Mouse (Mus musculus) E14TG2a.4 (cell line): Measurements from ENCODE around the gene Efnb3.
"Not testable (repeated sequence)": the region's sequence is repeated elsewhere in the genome, so short reads cannot be mapped to it uniquely, and the experiment has no call there.

Experiments used
- H3K27me3 ChIP-seq: 2 replicates; pipeline ENCODE4 v1.6.1; 2014; ENCODE audit warnings: low read length, control low read depth; ENCODE audit not compliant: insufficient read depth
- H3K36me3 ChIP-seq: 2 replicates; pipeline ENCODE4 v1.6.1; 2014; ENCODE audit warnings: low read length, control low read depth; ENCODE audit not compliant: insufficient read depth
- H3K4me1 ChIP-seq: replicated peaks from 2 replicates; pipeline ENCODE4 v1.6.1; 2014; ENCODE audit warnings: low read depth, low read length, control low read depth
- H3K4me3 ChIP-seq: replicated peaks from 2 replicates; pipeline ENCODE4 v1.5.1; 2014; ENCODE audit warnings: mild to moderate bottlenecking, low read length
- H3K9me3 ChIP-seq: 2 replicates; pipeline ENCODE4 v1.6.1; 2014; ENCODE audit warnings: low read length, control low read depth
- CTCF ChIP-seq: conservative IDR thresholded peaks from 2 replicates; pipeline ENCODE4 v1.5.1; 2014; ENCODE audit warnings: low read length
- NANOG ChIP-seq: IDR thresholded peaks from 2 replicates; pipeline ENCODE4 v1.6.1; 2014; ENCODE audit warnings: borderline replicate concordance, low read length, mixed read lengths
- POU5F1 ChIP-seq: IDR thresholded peaks from 2 replicates; pipeline ENCODE4 v1.6.1; 2014; ENCODE audit warnings: low read length, borderline replicate concordance

The Efnb3 gene

GRCm38 (mm10) chr11:69549060-69549656, 10.8 kb downstream of the Efnb3 start, which contains the start of gene Dnah2:
Gene Dnah2 (minus strand): TSS chr11:69549110.
- TF ChIP-seq POU5F1, result no peak
- no peak for TF ChIP-seq CTCF
- TF ChIP-seq NANOG, result no peak
- H3K9me3 ChIP-seq, result no peaks in the 10 kb centered on the region
- peak within 1 kb of the TSS; percentile 79 for H3K4me3 ChIP-seq
- no peaks in the 10 kb centered on the region for H3K36me3 ChIP-seq
- H3K27me3 ChIP-seq, result peaks cover 3% of the 10 kb centered on the region; the same call in 1 of the 2 replicates
- peaks cover 88% of the 10 kb centered on the region for H3K4me1 ChIP-seq

GRCm38 (mm10) chr11:69547071-69547470, 12.9 kb downstream of the Efnb3 start:
- Histone ChIP-seq H3K9me3 (no peaks in the 10 kb centered on the region), H3K36me3 (no peaks in the 10 kb centered on the region), H3K4me1 (peaks cover 80% of the 10 kb centered on the region), H3K27me3 (peaks cover 3% of the 10 kb centered on the region; the same call in 1 of the 2 replicates), H3K4me3 (peak overlapping the region; percentile 79)
- peak; percentile 37 for TF ChIP-seq CTCF
- TF ChIP-seq NANOG, result no peak

GRCm38 (mm10) chr11:69546423-69547053, 13.5 kb downstream of the Efnb3 start:
- peak overlapping the region; percentile 79 for H3K4me3 ChIP-seq
- peaks cover 3% of the 10 kb centered on the region; the same call in 1 of the 2 replicates for H3K27me3 ChIP-seq
- no peaks in the 10 kb centered on the region for H3K9me3 ChIP-seq
- no peaks in the 10 kb centered on the region for H3K36me3 ChIP-seq
- H3K4me1 ChIP-seq, result peaks cover 75% of the 10 kb centered on the region
- TF ChIP-seq POU5F1, result no peak
- TF ChIP-seq NANOG, result no peak
- peak; percentile 33; the same call in 1 of the 2 replicates for TF ChIP-seq CTCF

- Histone ChIP-seq H3K36me3 (no peaks in the 10 kb centered on the region), H3K27me3 (peaks cover 3% of the 10 kb centered on the region; the same call in 1 of the 2 replicates), H3K4me1 (peaks cover 69% of the 10 kb centered on the region), H3K9me3 (no peaks in the 10 kb centered on the region), H3K4me3 (peak overlapping the region; percentile 79)
- TF ChIP-seq CTCF (no peak), POU5F1 (no peak), NANOG (no peak)
Measured at GRCm38 (mm10) chr11:69545957-69546356, 14.0 kb downstream of the Efnb3 start.

GRCm38 (mm10) chr11:69543598-69543997, 16.4 kb downstream of the Efnb3 start:
- H3K36me3 ChIP-seq, result no peaks in the 10 kb centered on the region
- TF ChIP-seq CTCF, result no peak
- no peak for TF ChIP-seq POU5F1
- no peak for TF ChIP-seq NANOG
- peaks cover 3% of the 10 kb centered on the region; the same call in 1 of the 2 replicates for H3K27me3 ChIP-seq
- H3K4me3 ChIP-seq, result no peak overlapping the region
- H3K4me1 ChIP-seq, result peaks cover 59% of the 10 kb centered on the region
- no peaks in the 10 kb centered on the region for H3K9me3 ChIP-seq

GRCm38 (mm10) chr11:69541741-69542140, 18.3 kb downstream of the Efnb3 start:
- H3K9me3 ChIP-seq, H3K36me3 ChIP-seq, H3K4me3 ChIP-seq, H3K27me3 ChIP-seq: not testable (repeated sequence)
- H3K4me1 ChIP-seq, result peaks cover 54% of the 10 kb centered on the region

GRCm38 (mm10) chr11:69540700-69541099, 19.3 kb downstream of the Efnb3 start:
- Histone ChIP-seq H3K9me3 (no peaks in the 10 kb centered on the region), H3K27me3 (no peaks in the 10 kb centered on the region), H3K36me3 (no peaks in the 10 kb centered on the region), H3K4me3 (no peak overlapping the region), H3K4me1 (peaks cover 48% of the 10 kb centered on the region)
- TF ChIP-seq NANOG (no peak), POU5F1 (no peak)

- Histone ChIP-seq H3K27me3 (0 out of 2 replicates have a peak, but pooled peaks cover under 1% of the 10 kb centered on the region), H3K36me3 (no peaks in the 10 kb centered on the region), H3K4me3 (no peak overlapping the region), H3K9me3 (no peaks in the 10 kb centered on the region), H3K4me1 (peaks cover 19% of the 10 kb centered on the region)
- TF ChIP-seq POU5F1 (no peak), CTCF (peak; percentile 36)
Measured at GRCm38 (mm10) chr11:69534990-69535389, 25.0 kb downstream of the Efnb3 start.
